Mouse (Mus musculus): ENCODE measurements around the gene Laptm5.

Laptm5 gene

GRCm38 (mm10) chr4:130913077-130913476 lies at the start of gene Laptm5:
Gene Laptm5, plus strand, starts transcription at chr4:130913125.
- no peak for DNase-seq (ENCODE audit: low spot score in 2 of 2)

GRCm38 (mm10) chr4:130865460-130865859 lies 47.5 kb upstream of the Laptm5 start:
- no peak for DNase-seq (ENCODE audit: low spot score in 2 of 2)

GRCm38 (mm10) chr4:130865901-130866371 lies 47.0 kb upstream of the Laptm5 start:
- DNase-seq (ENCODE audit: low spot score in 2 of 2), result peak; percentile 85 to 90

GRCm38 (mm10) chr4:130867940-130868339 lies 45.0 kb upstream of the Laptm5 start:
- DNase-seq (ENCODE audit: low spot score in 2 of 2), result no peak

GRCm38 (mm10) chr4:130868803-130869202 lies 44.1 kb upstream of the Laptm5 start:
- no peak for DNase-seq (ENCODE audit: low spot score in 2 of 2)

- DNase-seq (ENCODE audit: low spot score in 2 of 2), result no peak
Observed at GRCm38 (mm10) chr4:130872414-130872813, 40.5 kb upstream of the Laptm5 start.

GRCm38 (mm10) chr4:130873440-130873839 lies 39.5 kb upstream of the Laptm5 start:
- no peak for DNase-seq (ENCODE audit: low spot score in 2 of 2)

- DNase-seq (ENCODE audit: low spot score in 2 of 2), result no peak
Observed at GRCm38 (mm10) chr4:130874601-130875000, 38.3 kb upstream of the Laptm5 start.

GRCm38 (mm10) chr4:130876016-130876726 lies 36.8 kb upstream of the Laptm5 start:
- DNase-seq (ENCODE audit: low spot score in 2 of 2), result peak in 1 of 2 experiments; percentile 37

- peak; percentile 97 for DNase-seq (ENCODE audit: low spot score in 2 of 2)
Observed at GRCm38 (mm10) chr4:130878273-130879047, 34.5 kb upstream of the Laptm5 start.

GRCm38 (mm10) chr4:130879048-130879384 lies 33.9 kb upstream of the Laptm5 start:
- no peak for DNase-seq (ENCODE audit: low spot score in 2 of 2)

GRCm38 (mm10) chr4:130881336-130881735 lies 31.6 kb upstream of the Laptm5 start:
- no peak for DNase-seq (ENCODE audit: low spot score in 2 of 2)

- DNase-seq (ENCODE audit: low spot score in 2 of 2), result no peak
Observed at GRCm38 (mm10) chr4:130882762-130883161, 30.2 kb upstream of the Laptm5 start.

GRCm38 (mm10) chr4:130883820-130884533 lies 28.9 kb upstream of the Laptm5 start:
- DNase-seq (ENCODE audit: low spot score in 2 of 2), result no peak

GRCm38 (mm10) chr4:130887148-130887745 lies 25.7 kb upstream of the Laptm5 start:
- DNase-seq (ENCODE audit: low spot score in 2 of 2), result no peak

- no peak for DNase-seq (ENCODE audit: low spot score in 2 of 2)
Observed at GRCm38 (mm10) chr4:130889777-130890510, 23.0 kb upstream of the Laptm5 start.

- DNase-seq (ENCODE audit: low spot score in 2 of 2), result no peak
Observed at GRCm38 (mm10) chr4:130890511-130890840, 22.4 kb upstream of the Laptm5 start.

GRCm38 (mm10) chr4:130892001-130892587 lies 20.8 kb upstream of the Laptm5 start:
- DNase-seq (ENCODE audit: low spot score in 2 of 2), result peak; percentile 85 to 89

- no peak for DNase-seq (ENCODE audit: low spot score in 2 of 2)
Observed at GRCm38 (mm10) chr4:130893688-130894087, 19.2 kb upstream of the Laptm5 start.

- no peak for DNase-seq (ENCODE audit: low spot score in 2 of 2)
Observed at GRCm38 (mm10) chr4:130895701-130896100, 17.2 kb upstream of the Laptm5 start.

- DNase-seq (ENCODE audit: low spot score in 2 of 2), result peak; percentile 44 to 47
Observed at GRCm38 (mm10) chr4:130896372-130896771, 16.6 kb upstream of the Laptm5 start.
